Mouse (Mus musculus): ENCODE results near the gene Klk11.

The Klk11 gene

GRCm38 (mm10) chr7:43774364-43774763, at the start of gene Klk11:
Gene Klk11, plus strand, starts transcription at chr7:43774604.
- ChIA-PET CTCF (interaction anchor here in 1 of 4 experiments (1.3 kb wide), 1 partner anchor 8 kb away, joined by 3 read pairs; no protein-coding TSS in a partner anchor), POLR2A (interaction anchor here in 2 of 4 experiments (0.5 to 0.6 kb wide), 3 partner anchors 33 to 1340 kb away, joined by 3 read pairs; no protein-coding TSS in a partner anchor)

- POLR2A ChIA-PET: interaction anchor here in 1 of 4 experiments (0.5 to 1.1 kb wide), 2 partner anchors 64 to 1068 kb away, joined by 3 read pairs; partner anchors contain the start of gene Nup62
- CTCF ChIA-PET: interaction anchor here in 1 of 4 experiments (0.7 kb wide), 2 partner anchors 664 to 795 kb away, joined by 3 read pairs; no protein-coding TSS in a partner anchor
These were observed 26.6 kb upstream of the Klk11 start for GRCm38 (mm10) chr7:43747788-43748187.

DNA sequence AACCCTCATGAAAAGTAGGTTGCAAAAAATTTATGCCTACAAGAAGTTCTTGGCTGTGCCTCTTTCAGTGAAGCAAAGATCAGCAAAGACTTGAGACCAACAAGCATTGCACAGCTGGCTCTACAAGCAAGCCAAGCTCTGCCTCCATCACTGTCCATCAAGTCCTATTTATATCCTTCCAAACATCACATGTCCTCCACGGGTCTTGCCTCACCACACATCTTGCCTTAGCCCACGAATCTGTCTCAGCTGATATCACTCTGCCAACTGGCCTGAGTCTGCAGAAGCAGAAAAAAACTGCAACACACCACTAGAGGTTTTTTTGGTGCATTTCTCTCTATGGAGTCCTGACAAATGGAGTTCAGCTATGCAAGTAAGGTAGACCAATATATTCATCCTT, 21.6 kb upstream of the Klk11 start:
- CTCF ChIA-PET: no interaction called here
- POLR2A ChIA-PET: interaction anchor here in 1 of 4 experiments (0.7 kb wide), 1 partner anchor 14 kb away, joined by 3 read pairs; no protein-coding TSS in a partner anchor

DNA sequence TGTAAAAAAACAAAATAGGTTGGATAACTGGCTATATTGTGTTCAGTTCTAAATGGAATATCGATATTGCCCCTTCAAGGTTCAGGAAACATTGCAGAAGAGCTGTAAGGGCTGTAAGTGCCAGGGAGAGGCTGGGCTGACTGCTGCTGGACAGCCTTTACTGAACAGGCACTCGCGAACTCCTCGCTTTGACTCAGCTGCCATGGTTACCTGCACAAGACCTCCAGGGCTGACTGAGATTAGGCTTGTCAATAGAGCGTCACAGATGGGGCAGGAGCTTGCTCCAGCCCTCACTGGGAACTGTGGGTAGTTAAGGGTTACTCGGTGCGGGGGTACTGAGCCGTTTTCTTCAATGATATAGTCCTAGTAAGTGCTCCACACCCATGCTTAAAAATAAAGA, 7.9 kb upstream of the Klk11 start:
- ChIA-PET CTCF (interaction anchor here in 1 of 4 experiments (0.7 kb wide), 1 partner anchor 14 kb away, joined by 3 read pairs; no protein-coding TSS in a partner anchor), POLR2A (no interaction called here)

DNA sequence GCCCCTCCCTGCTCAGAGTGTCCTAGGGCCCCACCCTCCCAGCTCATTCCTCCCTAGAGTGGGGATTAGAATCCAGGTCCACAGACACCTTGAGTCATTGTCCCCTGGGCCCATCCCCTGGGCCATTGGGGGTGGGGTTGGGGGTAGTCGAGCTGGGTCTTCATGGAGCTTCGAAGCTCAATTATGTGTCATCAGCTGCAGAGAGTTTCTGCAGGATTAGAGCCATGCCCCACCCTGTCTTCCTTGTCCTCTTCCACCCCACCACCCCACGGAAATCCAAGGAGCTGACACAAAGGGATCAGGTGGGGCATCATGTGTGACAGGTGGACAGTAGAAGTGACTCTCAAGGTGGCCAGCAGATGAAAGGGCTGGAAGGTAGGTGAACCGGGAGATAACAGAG, 5.8 kb upstream of the Klk11 start, which contains the start of gene Klk12:
TSS of gene Klk12 (plus strand) at position 301 of the 400 bp plus-strand sequence.
- POLR2A ChIA-PET: interaction anchor here in 1 of 4 experiments (0.6 to 1.2 kb wide), 2 partner anchors 8 to 188 kb away, joined by 3 read pairs; no protein-coding TSS in a partner anchor
- CTCF ChIA-PET: interaction anchor here in 2 of 4 experiments (0.7 to 1.2 kb wide), 2 partner anchors 14 to 86 kb away, joined by 3 to 4 read pairs; no protein-coding TSS in a partner anchor

GRCm38 (mm10) chr7:43769636-43770035, 4.8 kb upstream of the Klk11 start:
- ChIA-PET POLR2A (no interaction called here), CTCF (no interaction called here)

DNA sequence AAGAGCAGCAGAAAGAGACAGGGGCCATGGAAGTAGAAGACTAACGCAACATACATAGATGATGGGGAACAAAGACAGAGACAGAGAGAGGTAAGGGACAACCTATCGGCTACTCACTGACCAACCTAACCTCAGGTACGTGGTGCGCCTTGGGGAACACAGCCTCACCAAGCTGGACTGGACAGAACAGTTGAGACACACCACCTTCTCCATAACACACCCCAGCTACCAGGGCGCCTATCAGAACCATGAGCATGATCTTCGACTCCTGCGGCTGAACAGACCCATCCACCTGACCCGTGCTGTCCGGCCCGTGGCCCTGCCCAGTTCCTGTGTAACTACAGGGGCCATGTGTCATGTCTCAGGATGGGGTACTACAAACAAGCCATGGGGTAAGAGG, 3.7 kb upstream of the Klk11 start:
- ChIA-PET CTCF (no interaction called here), POLR2A (no interaction called here)

DNA sequence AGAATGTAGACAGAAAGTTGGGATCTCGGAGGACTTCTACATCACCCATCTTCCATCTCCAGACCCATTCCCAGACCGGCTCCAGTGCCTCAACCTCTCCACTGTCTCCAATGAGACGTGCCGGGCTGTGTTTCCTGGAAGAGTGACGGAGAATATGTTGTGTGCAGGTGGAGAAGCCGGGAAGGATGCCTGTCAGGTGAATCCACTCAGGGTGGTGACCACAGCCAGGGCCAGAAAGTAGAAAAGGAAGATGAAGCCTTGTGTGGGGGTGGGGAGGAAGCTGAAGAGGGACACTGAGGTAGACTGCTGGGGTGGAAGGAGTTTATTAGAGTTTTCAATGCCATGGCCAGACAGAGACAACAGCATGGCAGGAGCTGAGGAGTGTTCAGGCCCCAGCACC, 2.5 kb upstream of the Klk11 start:
- CTCF ChIA-PET: no interaction called here
- POLR2A ChIA-PET: no interaction called here

DNA sequence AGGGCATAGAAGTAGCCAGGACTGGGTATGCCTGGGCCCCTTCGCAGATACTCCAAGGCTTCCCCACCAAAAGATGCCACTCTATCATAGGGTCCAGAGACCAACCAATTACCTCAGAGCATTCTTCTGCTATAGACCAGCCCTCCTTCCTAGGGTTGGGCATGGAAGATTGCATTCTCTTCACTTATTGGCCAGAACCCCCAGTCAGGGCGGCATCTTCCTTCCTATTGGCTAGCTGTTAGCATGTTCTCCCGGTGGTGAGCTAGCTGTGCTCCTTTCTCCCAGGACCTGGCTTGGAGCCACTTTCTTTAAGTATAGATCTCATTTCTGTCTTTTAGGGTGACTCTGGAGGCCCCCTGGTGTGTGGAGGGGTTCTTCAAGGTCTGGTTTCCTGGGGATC, 1.5 kb upstream of the Klk11 start:
- CTCF ChIA-PET: interaction anchor here in 3 of 4 experiments (0.5 to 1.3 kb wide), 4 partner anchors 10 to 1128 kb away, joined by 3 to 9 read pairs (median 4); no protein-coding TSS in a partner anchor
- POLR2A ChIA-PET: interaction anchor here in 3 of 4 experiments (0.5 to 1.1 kb wide), 3 partner anchors 8 to 532 kb away, joined by 3 to 4 read pairs (median 3); partner anchors contain the start of gene Klk10 (in 1 of the 3)

DNA sequence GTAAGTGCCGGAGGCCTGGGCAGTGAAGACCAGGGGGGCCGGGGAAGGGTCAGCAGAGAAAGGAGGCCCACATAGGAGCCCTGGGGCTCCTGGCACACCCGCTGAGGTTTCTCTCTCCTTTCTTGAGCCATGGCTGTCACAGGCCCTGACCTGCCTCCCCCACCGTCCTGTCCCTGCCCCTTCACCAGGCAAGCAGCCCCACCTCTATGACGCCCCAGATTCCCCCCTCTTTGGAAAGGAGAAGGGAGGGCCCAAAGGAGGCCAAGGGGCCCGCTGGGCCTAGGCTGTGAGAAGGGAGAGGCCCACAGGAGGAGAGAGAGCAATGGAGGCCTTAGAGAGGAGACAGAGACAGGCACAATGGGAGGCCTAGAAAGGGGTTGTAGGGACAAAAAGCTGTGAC, 398 bp downstream of the Klk11 start:
- CTCF ChIA-PET: interaction anchor here in 2 of 4 experiments (0.7 to 0.8 kb wide), 2 partner anchors 97 to 118 kb away, joined by 3 to 5 read pairs; no protein-coding TSS in a partner anchor
- POLR2A ChIA-PET: interaction anchor here in 2 of 4 experiments (0.6 kb wide), 2 partner anchors 33 to 1339 kb away, joined by 3 read pairs; no protein-coding TSS in a partner anchor

DNA sequence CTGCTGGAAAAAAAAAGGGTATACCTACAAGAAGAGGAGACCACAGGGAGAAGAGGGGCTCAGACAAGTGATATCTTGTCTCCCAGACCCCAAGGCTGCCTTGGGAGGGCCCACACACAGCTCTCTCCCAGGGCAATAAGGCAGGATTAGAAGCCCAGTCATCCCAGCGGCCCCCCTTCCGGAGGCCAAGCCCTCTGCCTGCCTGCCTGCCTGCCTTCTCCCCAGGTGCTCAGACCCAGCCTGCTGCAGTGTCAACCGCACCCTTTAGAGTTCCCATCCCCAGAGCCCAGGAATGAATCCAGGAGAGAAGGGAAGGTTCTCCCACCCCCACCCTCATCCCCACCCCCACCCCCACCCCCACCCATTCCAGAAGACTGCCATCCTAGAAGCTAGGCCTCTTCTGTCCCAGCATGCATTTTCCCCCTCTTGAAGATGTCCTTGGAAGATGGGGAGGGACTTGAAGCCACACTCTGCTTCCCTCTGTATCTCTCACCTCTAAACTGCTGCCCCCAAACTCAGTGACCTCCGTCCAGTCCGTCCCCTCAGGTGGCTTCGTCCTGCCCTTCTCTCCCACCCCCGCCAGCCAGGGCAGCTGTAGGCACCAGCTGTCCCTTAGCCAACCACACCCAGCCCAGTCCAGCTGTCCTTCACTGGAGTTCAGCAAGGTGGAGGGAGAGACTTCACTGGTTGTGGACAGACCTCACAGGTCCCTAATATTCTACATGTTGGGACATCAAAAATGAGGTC, 1.1 kb downstream of the Klk11 start:
- POLR2A ChIA-PET: interaction anchor here in 1 of 4 experiments (0.6 kb wide), 1 partner anchor 102 kb away, joined by 3 read pairs; no protein-coding TSS in a partner anchor
- CTCF ChIA-PET: interaction anchor here in 2 of 4 experiments (0.6 to 0.9 kb wide), 4 partner anchors 17 to 118 kb away, joined by 3 to 6 read pairs (median 4); partner anchors contain the start of gene Klk9 (in 1 of the 2)

DNA sequence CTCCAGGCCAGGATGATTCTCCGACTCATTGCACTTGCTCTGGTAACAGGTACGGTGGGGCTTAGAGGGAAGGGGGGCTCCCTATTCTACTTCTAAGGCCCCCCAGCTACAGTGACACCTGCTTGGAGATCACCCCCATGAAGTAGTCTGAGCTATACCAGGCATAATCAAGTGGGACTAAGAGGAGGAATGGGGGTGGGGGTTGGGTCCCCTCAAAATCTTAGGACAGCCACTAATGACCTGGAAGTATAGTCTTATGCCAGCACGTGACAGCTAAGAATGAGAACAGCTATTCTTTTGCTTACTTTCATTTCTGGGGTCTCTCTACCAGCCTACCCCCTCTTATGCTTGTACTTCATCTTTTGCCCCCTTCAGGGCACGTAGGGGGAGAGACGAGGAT, 2.1 kb downstream of the Klk11 start:
- CTCF ChIA-PET: interaction anchor here in 1 of 4 experiments (0.6 kb wide), 1 partner anchor 449 kb away, joined by 3 read pairs; no protein-coding TSS in a partner anchor
- POLR2A ChIA-PET: interaction anchor here in 1 of 4 experiments (0.6 kb wide), 1 partner anchor 686 kb away, joined by 3 read pairs; no protein-coding TSS in a partner anchor

DNA sequence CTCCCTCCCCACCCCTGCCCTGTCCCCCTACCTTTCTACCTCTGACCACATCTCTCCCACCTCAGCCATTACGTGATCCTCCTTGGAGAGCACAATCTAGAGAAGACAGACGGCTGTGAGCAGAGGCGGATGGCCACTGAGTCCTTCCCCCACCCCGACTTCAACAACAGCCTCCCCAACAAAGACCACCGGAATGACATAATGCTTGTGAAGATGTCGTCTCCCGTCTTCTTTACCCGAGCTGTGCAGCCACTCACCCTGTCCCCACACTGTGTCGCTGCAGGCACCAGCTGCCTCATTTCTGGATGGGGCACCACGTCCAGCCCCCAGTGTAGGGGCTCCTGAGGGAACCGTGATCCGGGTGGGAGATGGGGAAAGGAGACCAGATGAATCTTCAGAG, 3.0 kb downstream of the Klk11 start:
- POLR2A ChIA-PET: no interaction called here
- CTCF ChIA-PET: interaction anchor here in 1 of 4 experiments (0.7 kb wide), 1 partner anchor 1793 kb away, joined by 3 read pairs; no protein-coding TSS in a partner anchor

GRCm38 (mm10) chr7:43778176-43778970, 4.0 kb downstream of the Klk11 start:
- ChIA-PET CTCF (no interaction called here), POLR2A (no interaction called here)

DNA sequence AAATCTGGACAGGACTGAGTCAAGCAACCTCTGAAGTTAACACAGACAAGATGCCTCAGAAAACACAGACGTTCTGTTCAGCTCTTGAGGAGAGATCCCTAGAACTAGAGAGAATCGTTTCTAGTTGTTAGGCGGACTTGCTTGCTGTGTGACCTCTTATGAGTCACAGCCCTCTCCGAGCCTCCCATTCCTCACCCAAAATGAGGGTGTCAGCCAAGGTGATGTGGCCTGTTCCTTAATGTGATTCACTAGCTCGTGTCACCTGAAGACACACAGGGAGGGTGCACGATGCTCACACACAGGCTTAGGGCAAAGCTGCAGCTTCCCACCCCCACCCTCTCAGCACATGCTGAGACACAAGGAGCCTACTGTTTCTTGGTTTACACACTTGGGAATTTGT, 5.8 kb downstream of the Klk11 start:
- POLR2A ChIA-PET: interaction anchor here (0.7 to 2.0 kb wide), 9 partner anchors 7 to 768 kb away, joined by 3 to 6 read pairs (median 4); partner anchors contain the start of genes Ctu1 (in 1 of the 4) and Klk8 (in 1 of the 4)
- CTCF ChIA-PET: interaction anchor here in 3 of 4 experiments (0.6 to 2.5 kb wide), 7 partner anchors 9 to 511 kb away, joined by 3 to 17 read pairs (median 5); partner anchors contain the start of gene Ctu1 (in 1 of the 3)

- CTCF ChIA-PET: interaction anchor here in 3 of 4 experiments (0.6 to 2.5 kb wide), 11 partner anchors 9 to 510 kb away, joined by 3 to 17 read pairs (median 5); partner anchors contain the start of gene Ctu1 (in 1 of the 3)
- POLR2A ChIA-PET: interaction anchor here (0.6 to 2.0 kb wide), 13 partner anchors 8 to 767 kb away, joined by 3 to 9 read pairs (median 4); partner anchors contain the start of genes Ctu1 (in 1 of the 4) and Klk8 (in 1 of the 4)
These were observed 6.3 kb downstream of the Klk11 start, which contains the start of gene Klk10 for GRCm38 (mm10) chr7:43780746-43781145. Gene Klk10, plus strand, starts transcription at chr7:43781035.

- POLR2A ChIA-PET: interaction anchor here in 2 of 4 experiments (0.9 to 2.0 kb wide), 8 partner anchors 9 to 578 kb away, joined by 3 to 5 read pairs (median 4); partner anchors contain the start of genes Klk7 (in 1 of the 2) and Klk8 (in 1 of the 2)
- CTCF ChIA-PET: interaction anchor here in 3 of 4 experiments (0.6 to 2.5 kb wide), 7 partner anchors 9 to 110 kb away, joined by 3 to 17 read pairs (median 4); partner anchors contain the start of gene Ctu1 (in 1 of the 3)
These were observed 7.1 kb downstream of the Klk11 start for GRCm38 (mm10) chr7:43781541-43781940.
